Mouse (Mus musculus): ENCODE results near the gene Ndufs4.

The Ndufs4 gene

GRCm38 (mm10) chr13:114388211-114388965 is at the start of gene Ndufs4:
Gene Ndufs4 (minus strand): TSS chr13:114388258.
- no peak for DNase-seq (ENCODE audit: low spot score in 2 of 2)

- no peak for DNase-seq (ENCODE audit: low spot score in 2 of 2)
Measured at GRCm38 (mm10) chr13:114432491-114432890, 44.4 kb upstream of the Ndufs4 start.

DNA sequence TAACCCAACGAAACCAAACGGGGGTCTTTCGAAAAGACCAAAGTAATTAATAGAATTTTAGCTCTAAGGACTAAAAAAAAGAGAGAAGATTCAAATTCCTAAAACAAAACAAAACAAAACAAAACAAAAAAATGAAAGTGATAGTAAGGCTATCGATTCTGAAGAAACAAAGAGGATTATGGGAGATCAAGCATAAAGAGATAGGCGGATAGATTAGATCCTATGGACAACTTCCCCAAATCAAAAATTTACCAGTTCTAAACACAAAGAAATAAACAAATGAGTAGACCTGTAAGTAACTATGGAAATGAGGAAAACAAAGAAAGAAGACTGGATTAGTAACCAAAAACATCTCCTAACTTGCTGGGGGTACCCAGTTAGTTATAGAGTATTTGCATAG is 37.2 kb upstream of the Ndufs4 start:
- DNase-seq (ENCODE audit: low spot score in 2 of 2) = no peak

GRCm38 (mm10) chr13:114420235-114420634 is 32.2 kb upstream of the Ndufs4 start:
- no peak for DNase-seq (ENCODE audit: low spot score in 2 of 2)

GRCm38 (mm10) chr13:114419364-114419763 is 31.3 kb upstream of the Ndufs4 start:
- no peak for DNase-seq (ENCODE audit: low spot score in 2 of 2)

GRCm38 (mm10) chr13:114412326-114412725 is 24.3 kb upstream of the Ndufs4 start:
- DNase-seq (ENCODE audit: low spot score in 2 of 2) = no peak

GRCm38 (mm10) chr13:114406866-114407265 is 18.8 kb upstream of the Ndufs4 start:
- no peak for DNase-seq (ENCODE audit: low spot score in 2 of 2)

DNA sequence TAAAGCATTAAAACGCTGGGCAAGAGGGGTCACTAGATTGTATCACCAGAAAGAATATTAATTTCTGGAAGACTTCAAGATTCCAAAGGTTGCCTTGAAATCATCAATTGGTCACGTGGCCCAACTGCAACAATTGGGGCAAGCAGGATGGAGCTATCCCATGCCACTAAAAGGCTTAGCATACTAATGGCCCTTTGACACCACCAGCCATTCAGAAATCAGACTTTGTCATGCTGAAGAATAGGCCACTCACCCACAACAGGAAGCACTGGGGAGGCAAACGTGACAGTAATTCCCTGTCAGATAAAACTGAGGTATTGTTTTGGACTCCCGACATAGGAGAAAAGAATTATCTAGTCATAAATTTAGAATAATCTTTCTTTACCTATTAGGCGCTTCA is 18.4 kb upstream of the Ndufs4 start:
- DNase-seq (ENCODE audit: low spot score in 2 of 2) = no peak

DNA sequence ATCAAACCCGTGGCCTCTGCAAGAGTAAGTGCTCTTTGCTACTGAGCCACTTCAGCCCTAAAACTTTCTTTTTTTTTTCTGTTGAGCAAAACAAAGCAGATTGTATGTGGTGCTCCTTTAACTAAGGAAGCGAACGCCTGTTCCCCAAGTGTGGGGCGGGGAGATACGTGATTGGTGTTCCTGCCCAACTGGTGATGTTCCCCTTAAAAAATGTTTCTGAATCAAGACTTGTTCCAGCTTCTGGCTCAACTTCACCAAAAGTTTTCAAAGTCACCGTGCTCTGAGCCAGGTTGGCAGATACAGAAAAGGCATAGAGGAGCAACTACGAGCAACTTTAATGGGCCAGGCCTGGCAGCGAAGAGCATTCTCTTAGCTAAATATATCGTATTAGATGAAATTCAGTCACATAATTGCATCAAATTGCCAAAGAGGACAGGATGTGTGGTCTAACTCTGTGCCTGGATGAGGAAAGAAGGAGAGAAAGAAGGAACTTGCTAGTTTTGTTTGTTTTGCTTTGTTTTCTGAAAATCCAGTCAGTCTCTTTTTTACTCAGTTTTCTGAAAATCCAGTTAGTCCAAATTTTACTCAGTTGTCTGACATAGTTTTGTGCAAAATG is 17.1 kb upstream of the Ndufs4 start:
- DNase-seq (ENCODE audit: low spot score in 2 of 2) = no peak

- no peak for DNase-seq (ENCODE audit: low spot score in 2 of 2)
Measured at GRCm38 (mm10) chr13:114398906-114399305, 10.8 kb upstream of the Ndufs4 start.

- DNase-seq (ENCODE audit: low spot score in 2 of 2) = no peak
Measured at GRCm38 (mm10) chr13:114397281-114397680, 9.2 kb upstream of the Ndufs4 start.

DNA sequence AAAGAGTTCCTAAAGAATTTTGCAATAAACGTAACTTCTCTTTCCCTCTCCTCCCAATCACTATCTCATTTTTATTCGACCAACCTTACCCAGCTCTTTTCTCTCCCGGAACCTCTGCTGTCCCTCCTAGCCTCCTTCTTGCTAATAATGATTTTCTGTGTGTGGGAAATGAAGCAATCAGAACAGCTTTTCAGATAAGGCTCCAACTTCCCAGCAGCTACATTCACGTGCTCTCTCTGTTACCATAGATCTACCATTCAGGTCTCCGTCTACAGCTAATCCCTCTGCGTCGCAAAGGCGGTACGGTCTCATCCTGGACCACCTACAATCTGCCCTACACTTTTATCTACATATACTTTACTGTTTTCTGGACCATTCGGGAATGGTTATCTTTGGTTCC is 8.8 kb upstream of the Ndufs4 start:
- DNase-seq (ENCODE audit: low spot score in 2 of 2) = no peak

GRCm38 (mm10) chr13:114394784-114395183 is 6.7 kb upstream of the Ndufs4 start:
- DNase-seq (ENCODE audit: low spot score in 2 of 2) = no peak

DNA sequence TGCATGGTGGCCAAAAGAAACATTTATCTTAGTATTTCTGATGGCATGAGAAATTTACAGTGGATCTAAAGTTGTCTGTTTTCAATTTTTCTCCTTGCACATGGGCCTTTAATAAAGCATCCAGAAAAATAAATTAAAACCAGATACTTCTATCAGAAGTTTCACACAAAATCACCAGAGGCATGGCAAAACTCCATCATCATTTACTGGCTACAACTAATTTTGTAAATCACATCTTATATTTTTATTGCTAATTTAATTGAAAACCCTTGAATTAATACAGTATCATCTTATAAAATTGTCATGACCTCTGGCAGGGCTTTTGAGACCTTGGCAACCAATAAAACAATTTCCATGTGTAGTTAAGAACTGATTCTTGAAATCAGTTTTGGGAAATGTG is 4.4 kb upstream of the Ndufs4 start:
- DNase-seq (ENCODE audit: low spot score in 2 of 2) = no peak

- DNase-seq (ENCODE audit: low spot score in 2 of 2) = peak; percentile 97 to 99
Measured at GRCm38 (mm10) chr13:114387521-114388171, 412 bp downstream of the Ndufs4 start.

DNA sequence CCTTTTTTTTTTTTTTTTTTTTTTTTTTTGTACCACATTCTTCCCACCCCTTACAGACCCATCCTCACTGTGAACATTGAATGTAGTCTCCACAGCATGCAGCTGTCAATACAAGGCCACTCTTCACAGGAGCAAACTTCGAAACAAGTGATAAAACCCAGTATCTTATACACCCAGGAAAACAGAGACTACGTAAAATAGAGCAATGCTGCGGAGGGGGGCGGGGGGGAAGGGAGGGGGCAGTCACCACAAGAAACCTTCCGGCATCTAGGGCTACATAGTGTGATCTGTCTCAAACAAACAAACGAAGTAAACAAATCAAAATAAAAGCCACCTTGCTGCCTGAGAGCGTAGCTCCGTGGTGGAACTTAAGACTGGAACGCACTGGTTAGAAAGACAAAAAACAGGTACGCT is 977 bp downstream of the Ndufs4 start:
- peak in 1 of 2 experiments; percentile 14 for DNase-seq (ENCODE audit: low spot score in 2 of 2)

DNA sequence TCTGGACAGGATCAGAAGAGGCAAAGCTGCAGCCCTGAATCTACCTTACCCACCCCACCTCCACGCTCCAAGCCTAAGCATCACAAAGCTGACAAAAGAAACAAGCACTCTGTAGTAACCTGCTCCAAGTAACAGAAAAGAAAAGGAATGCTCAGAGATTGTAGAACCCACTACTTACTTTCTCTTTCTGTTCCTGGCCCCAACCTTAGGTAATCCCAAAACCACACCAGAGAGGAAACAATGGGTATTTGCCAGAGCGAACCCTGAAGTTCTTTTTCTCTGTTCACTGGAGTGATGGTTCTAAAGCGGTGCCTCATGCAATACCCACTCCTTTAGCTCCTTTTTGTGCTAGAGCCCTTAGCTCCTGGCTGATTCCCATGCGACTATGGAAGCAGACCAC is 11.5 kb downstream of the Ndufs4 start:
- no peak for DNase-seq (ENCODE audit: low spot score in 2 of 2)

GRCm38 (mm10) chr13:114362086-114362485 is 26.0 kb downstream of the Ndufs4 start:
- DNase-seq (ENCODE audit: low spot score in 2 of 2) = no peak

- peak in 1 of 2 experiments; percentile 32 for DNase-seq (ENCODE audit: low spot score in 2 of 2)
Measured at GRCm38 (mm10) chr13:114351321-114351946, 36.6 kb downstream of the Ndufs4 start.

DNA sequence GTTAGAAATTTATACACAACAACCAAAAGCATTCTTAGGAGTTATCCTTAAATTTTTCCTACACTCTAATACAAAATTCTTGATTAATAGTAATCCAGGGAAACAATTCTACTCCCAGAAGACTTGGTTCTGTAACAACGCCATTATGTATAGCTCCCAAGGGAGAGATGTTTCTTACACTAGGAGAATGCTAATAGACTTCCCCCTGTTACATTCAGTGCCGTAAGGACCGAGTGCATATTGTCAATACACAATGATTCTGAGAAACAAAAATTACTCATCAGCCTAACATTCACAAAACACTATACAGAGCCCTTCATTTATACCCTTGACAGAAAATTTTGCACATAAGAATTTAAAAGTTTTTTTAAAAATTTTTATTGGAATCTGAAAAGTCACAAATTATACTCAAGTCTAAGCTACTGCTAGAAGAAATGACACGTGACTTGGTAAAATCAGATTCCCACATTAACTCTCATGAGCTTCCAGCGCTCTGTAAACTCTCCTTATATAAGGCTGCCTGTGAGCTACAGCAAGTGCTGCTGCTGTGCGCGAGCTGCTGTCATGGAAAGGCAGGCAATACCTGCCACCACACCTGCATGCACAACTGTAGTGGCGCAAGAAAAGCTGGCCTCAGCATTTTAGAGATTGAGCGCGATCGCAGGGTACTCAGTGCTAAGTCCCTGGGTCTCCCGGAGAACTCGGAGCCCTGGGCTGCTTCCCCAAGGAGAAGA is 42.9 kb downstream of the Ndufs4 start:
- DNase-seq (ENCODE audit: low spot score in 2 of 2) = no peak

DNA sequence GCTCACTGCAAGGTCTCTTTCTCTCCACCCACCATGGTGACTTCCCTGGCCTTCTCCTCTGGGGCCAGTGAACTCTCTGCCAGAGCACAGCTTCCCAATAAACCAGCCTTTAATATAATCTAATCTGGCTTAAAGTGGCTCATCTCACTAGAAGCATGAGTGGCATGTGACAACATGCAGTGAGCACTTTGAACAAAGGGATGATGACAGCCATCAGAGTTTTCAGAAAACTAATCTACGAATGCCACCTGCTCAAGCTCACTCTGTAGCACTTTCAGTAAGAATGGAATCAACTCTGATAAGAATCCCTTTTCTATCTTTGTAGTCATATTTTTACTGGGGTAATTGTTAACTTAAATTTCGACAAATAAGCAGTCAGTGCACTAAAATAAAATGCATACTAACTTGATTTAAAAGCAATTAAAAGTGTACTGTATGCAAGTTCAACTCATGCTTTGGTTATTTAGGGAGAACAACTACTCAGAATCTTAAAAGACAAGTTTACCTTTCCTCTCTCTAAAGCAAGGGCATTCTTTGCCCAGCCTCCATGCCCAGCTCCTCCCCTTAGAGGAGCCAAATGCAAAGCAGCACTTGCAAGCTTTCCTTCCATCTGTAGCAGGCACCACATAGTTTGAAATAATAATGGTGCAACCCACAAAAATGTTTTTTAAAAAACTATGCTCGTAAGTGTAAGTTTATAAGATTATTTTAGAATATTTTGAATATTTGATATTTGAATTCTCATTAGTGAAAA is 43.7 kb downstream of the Ndufs4 start:
- DNase-seq (ENCODE audit: low spot score in 2 of 2) = no peak
